Mouse (Mus musculus): ENCODE measurements at regions not wholly inside any gene's neighbourhood (a gene's known extent, or its start where the extent isn't known, plus 50 kb on each side); places are given as distances from the start of the nearest gene placed in this dataset.
A peak's percentile ranks its signal among the peaks of the same experiment; 100 is the strongest.

GRCm38 (mm10) chr12:60584846-60585245 is 938.1 kb upstream of the Lrfn5 start:
- DNase-seq (ENCODE audit: low spot score in 2 of 2) = peak in 1 of 2 experiments; percentile 1

Measured in left cerebral cortex, adult 18-20 months (tissue).